Mouse (Mus musculus) C2C12 (cell line): ENCODE data around the gene Cetn3. TPM values are rescaled to one million over a fixed set of nuclear protein-coding genes. Genes with fewer than 3 reads are reported as not detected.

Experiments
- H3K27me3 ChIP-seq: one replicate; pipeline ENCODE4 v1.6.1; 2011; ENCODE audit not compliant: control insufficient read depth, insufficient read depth, insufficient read length
- H3K36me3 ChIP-seq: one replicate; pipeline ENCODE4 v1.6.1; 2011; ENCODE audit not compliant: control insufficient read depth, insufficient read depth
- H3K4me3 ChIP-seq: one replicate; pipeline ENCODE4 v1.5.1; 2011; ENCODE audit warnings: mild to moderate bottlenecking, control low read depth; ENCODE audit not compliant: poor library complexity, insufficient read depth, severe bottlenecking
- H3K79me2 ChIP-seq: one replicate; pipeline ENCODE4 v1.6.1; 2011; ENCODE audit not compliant: control insufficient read depth, insufficient read depth
- H3K79me3 ChIP-seq: one replicate; pipeline ENCODE4 v1.6.1; 2011; ENCODE audit warnings: low read depth, control low read depth
- H3ac ChIP-seq: one replicate; pipeline ENCODE3; 2011; ENCODE audit warnings: low read depth; ENCODE audit not compliant: control insufficient read depth, insufficient read length
- CEBPB ChIP-seq: IDR thresholded peaks from one replicate; pipeline ENCODE4 v1.6.1; 2011; ENCODE audit warnings: low read depth, mild to moderate bottlenecking, control low read depth, moderate library complexity
- CTCF ChIP-seq: IDR thresholded peaks from one replicate; pipeline ENCODE4 v1.5.1; 2011; ENCODE audit not compliant: control insufficient read depth, insufficient read depth, insufficient read length
- FOSL1 ChIP-seq: IDR thresholded peaks from one replicate; pipeline ENCODE4 v1.8.0; 2011; ENCODE audit warnings: mild to moderate bottlenecking, low read length; ENCODE audit not compliant: poor library complexity, insufficient read depth, severe bottlenecking
- MAX ChIP-seq: IDR thresholded peaks from one replicate; pipeline ENCODE4 v1.6.1; 2011; ENCODE audit warnings: mild to moderate bottlenecking, control low read depth
- MYOD1 ChIP-seq: IDR thresholded peaks from one replicate; pipeline ENCODE4 v1.6.1; 2011; ENCODE audit warnings: low read depth; ENCODE audit not compliant: control insufficient read depth, insufficient read length
- MYOG ChIP-seq: IDR thresholded peaks from one replicate; pipeline ENCODE4 v1.6.1; 2011; ENCODE audit not compliant: control insufficient read depth, insufficient read length; ENCODE audit errors: extremely low read depth
- USF1 ChIP-seq: IDR thresholded peaks from one replicate; pipeline ENCODE4 v1.6.1; 2011; ENCODE audit warnings: low read depth, mild to moderate bottlenecking, control low read depth, moderate library complexity
- polyA plus RNA-seq: library from polyadenylated mRNA; unstranded; fragments of >200 nt; fragmentation: generic; extraction: Trizol; gene quantifications from one replicate; pipeline ENCODE4 v1.2.1, GENCODE M21; 2012; ENCODE audit warnings: missing spikeins

Gene Cetn3
- polyA plus RNA-seq, 1 experiment = 50.6 TPM

- Histone ChIP-seq H3K27me3 (no peaks in the 10 kb centered on the region), H3K4me3 (no peak overlapping the region), H3K79me3 (no peaks in the 10 kb centered on the region), H3K36me3 (no peaks in the 10 kb centered on the region), H3ac (no peak overlapping the region), H3K79me2 (no peaks in the 10 kb centered on the region)
- TF ChIP-seq MYOD1 (no peak), CTCF (no peak), CEBPB (no peak), USF1 (no peak), MAX (no peak), MYOG (no peak), FOSL1 (no peak)
Measured at GRCm38 (mm10) chr13:81840646-81841045, 57.8 kb downstream of the Cetn3 start.

- H3K79me3 ChIP-seq = no peaks in the 10 kb centered on the region
- TF ChIP-seq MYOG (no peak), USF1 (no peak), MYOD1 (no peak), CTCF (no peak), FOSL1 (no peak), MAX (no peak), CEBPB (no peak)
- no peak overlapping the region for H3K4me3 ChIP-seq
- no peak overlapping the region for H3ac ChIP-seq
- H3K79me2 ChIP-seq = no peaks in the 10 kb centered on the region
- H3K36me3 ChIP-seq = no peaks in the 10 kb centered on the region
- no peaks in the 10 kb centered on the region for H3K27me3 ChIP-seq
Measured at GRCm38 (mm10) chr13:81842278-81842677, 59.4 kb downstream of the Cetn3 start.

Other genes with a start within 250 kb of the Cetn3 start
- gene Adgrv1, start 149.9 kb upstream of the Cetn3 start, polyA plus RNA-seq = 0.18 TPM
- 4.9 TPM for gene Lysmd3, start 125.4 kb upstream of the Cetn3 start, polyA plus RNA-seq
- 17.3 TPM for gene Polr3g, start 72.1 kb upstream of the Cetn3 start, polyA plus RNA-seq
- 1.2 TPM for gene Mblac2, start 71.7 kb upstream of the Cetn3 start, polyA plus RNA-seq